Mouse (Mus musculus) intestine, postnatal 0 days (tissue): ENCODE data around the gene Dhx40. TPM values are rescaled to one million over a fixed set of nuclear protein-coding genes. Genes with fewer than 3 reads are reported as not detected.
"Not testable (repeated sequence)": the region's sequence is repeated elsewhere in the genome, so short reads cannot be mapped to it uniquely, and the experiment has no call there.

ENCODE experiments used
- ATAC-seq: fragments of 200-750 bp; cut with Nextera tagmentation; 2 replicates; pipeline ENCODE4 v1.8.0; 2017; ENCODE audit warnings: mild to moderate bottlenecking, moderate TSS enrichment, moderate library complexity
- H3K27ac ChIP-seq: fragments of 300-500 bp; sonication (generic); 2 replicates; pipeline ENCODE4 v1.5.1; 2014; ENCODE audit warnings: mild to moderate bottlenecking, low read depth, low read length, moderate library complexity
- H3K27me3 ChIP-seq: fragments of 300-500 bp; sonication (generic); replicated peaks from 2 replicates; pipeline ENCODE4 v1.6.1; 2014; ENCODE audit warnings: low read length, mixed read lengths; ENCODE audit not compliant: control insufficient read depth, insufficient read depth
- H3K36me3 ChIP-seq: fragments of 300-500 bp; sonication (generic); 2 replicates; pipeline ENCODE4 v1.6.1; 2014; ENCODE audit warnings: mild to moderate bottlenecking, moderate library complexity; ENCODE audit not compliant: control insufficient read depth, insufficient read depth
- H3K4me1 ChIP-seq: fragments of 300-500 bp; sonication (generic); replicated peaks from 2 replicates; pipeline ENCODE4 v1.6.1; 2014; ENCODE audit warnings: antibody characterized with exemption, low read length, mixed read lengths; ENCODE audit not compliant: control insufficient read depth, insufficient read depth
- H3K4me2 ChIP-seq: fragments of 300-500 bp; sonication (generic); replicated peaks from 2 replicates; pipeline ENCODE4 v1.6.1; 2014; ENCODE audit warnings: low read depth, mild to moderate bottlenecking, moderate library complexity
- H3K4me3 ChIP-seq: fragments of 300-500 bp; sonication (generic); 2 replicates; pipeline ENCODE4 v1.5.1; 2014; ENCODE audit warnings: low read depth, low read length
- H3K9ac ChIP-seq: fragments of 300-500 bp; sonication (generic); 2 replicates; pipeline ENCODE4 v1.6.1; 2014; ENCODE audit warnings: mild to moderate bottlenecking, low read depth, low read length
- H3K9me3 ChIP-seq: fragments of 300-500 bp; sonication (generic); 2 replicates; pipeline ENCODE4 v1.6.1; 2016; ENCODE audit warnings: mixed run types; ENCODE audit not compliant: control insufficient read depth
- CTCF ChIP-seq: sonication (generic); IDR thresholded peaks from 2 replicates; pipeline ENCODE4 v1.5.1; 2016; ENCODE audit warnings: low read depth, mild to moderate bottlenecking, control low read depth, antibody characterized with exemption, moderate library complexity
- WGBS: fragments of 180-500 bp; shearing (Covaris S2); extraction: QIAGEN DNeasy Blood & Tissue Kit; methylation state at CpG from one replicate; pipeline ENCODE4 v1.1.7; 2014; 5-methylcytosine and 5-hydroxymethylcytosine counted together
- polyA plus RNA-seq: library from polyadenylated mRNA; unstranded; fragments of >200 nt; fragmentation: Nextera tagmentation; extraction: Ambion mirVana; gene quantifications from 2 replicates; pipeline ENCODE4 v1.2.1, GENCODE M21; 2015

The Dhx40 gene
- polyA plus RNA-seq, 1 experiment from 2014 or later = 8.4 TPM

DNA sequence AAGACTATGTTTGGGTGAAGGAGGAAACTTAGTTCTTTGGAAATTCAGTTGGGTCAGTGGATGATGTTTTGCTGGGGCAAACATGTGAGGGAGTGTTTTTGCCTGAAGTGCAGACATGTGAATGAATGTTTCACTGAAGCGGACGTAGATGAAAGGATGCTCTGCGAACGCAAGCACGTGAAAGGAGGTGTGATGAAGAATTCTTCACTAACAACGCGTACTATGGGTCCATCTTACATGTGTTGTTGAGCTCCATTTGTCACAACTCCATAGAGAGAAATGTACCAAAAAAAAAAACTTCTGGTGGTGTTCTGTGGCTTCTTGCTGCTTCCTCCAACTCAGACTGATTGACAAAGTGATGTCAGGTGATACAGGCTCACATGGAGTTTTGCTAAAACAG is 15.0 kb upstream of the Dhx40 start:
- Histone ChIP-seq H3K4me2 (no peak overlapping the region), H3K4me3 (no peak overlapping the region), H3K27ac (no peak overlapping the region), H3K9me3 (no peaks in the 10 kb centered on the region), H3K27me3 (no peaks in the 10 kb centered on the region), H3K36me3 (no peaks in the 10 kb centered on the region), H3K4me1 (no peaks in the 10 kb centered on the region), H3K9ac (no peak overlapping the region)
- WGBS = 88% methylated on average over 7 of the region's 7 CpGs
- no peak for ATAC-seq
- no peak for TF ChIP-seq CTCF

DNA sequence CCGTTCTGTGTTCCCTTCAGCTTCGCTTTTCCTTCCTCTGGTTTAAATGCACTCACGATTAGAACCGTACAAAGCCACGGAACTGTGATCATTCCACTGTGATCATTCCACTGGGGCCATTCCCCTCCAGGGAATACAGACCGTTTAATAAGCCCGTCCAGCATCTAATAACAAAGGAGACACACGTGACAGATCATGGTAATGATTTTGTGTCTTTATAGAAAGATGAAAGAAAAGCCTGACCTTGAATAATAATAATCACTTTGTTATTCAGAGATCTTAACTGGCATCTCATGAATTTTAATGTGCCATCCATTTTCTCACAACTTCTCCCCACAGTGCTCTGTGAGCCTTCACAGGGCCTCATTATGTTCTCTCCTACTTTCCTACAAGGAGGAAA is 12.0 kb upstream of the Dhx40 start:
- TF ChIP-seq CTCF = no peak
- H3K9me3 ChIP-seq = no peaks in the 10 kb centered on the region
- WGBS = 78% methylated on average over 8 of the region's 8 CpGs
- no peak overlapping the region for H3K27ac ChIP-seq
- ATAC-seq = no peak
- H3K9ac ChIP-seq = no peak overlapping the region
- no peak overlapping the region for H3K4me2 ChIP-seq
- no peaks in the 10 kb centered on the region for H3K4me1 ChIP-seq
- H3K27me3 ChIP-seq = no peaks in the 10 kb centered on the region
- H3K36me3 ChIP-seq = no peaks in the 10 kb centered on the region
- H3K4me3 ChIP-seq = no peak overlapping the region

DNA sequence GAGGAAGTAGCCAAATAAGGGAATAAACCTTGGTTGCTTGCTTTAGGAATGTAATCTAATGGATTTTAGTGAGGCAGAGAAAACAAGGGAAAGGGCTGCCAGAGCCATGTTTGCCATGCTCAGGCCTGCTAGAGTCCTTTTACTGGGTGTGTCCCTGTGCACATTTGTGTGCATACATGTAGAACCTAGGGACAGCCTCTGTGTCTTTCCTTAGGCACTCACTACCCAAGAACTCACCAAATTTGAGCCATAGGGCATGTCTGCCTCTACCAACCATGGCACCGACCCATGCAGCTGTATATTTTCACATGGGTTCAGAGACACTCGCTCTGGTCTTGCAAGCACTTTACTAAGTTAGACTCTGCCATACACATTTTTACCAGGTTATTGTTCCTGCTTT is 11.4 kb upstream of the Dhx40 start:
- no peaks in the 10 kb centered on the region for H3K4me1 ChIP-seq
- H3K4me2 ChIP-seq = no peak overlapping the region
- H3K4me3 ChIP-seq = no peak overlapping the region
- no peaks in the 10 kb centered on the region for H3K36me3 ChIP-seq
- no peak overlapping the region for H3K9ac ChIP-seq
- ATAC-seq = no peak
- TF ChIP-seq CTCF = no peak
- WGBS = 86% methylated on average over 2 of the region's 2 CpGs
- no peaks in the 10 kb centered on the region for H3K9me3 ChIP-seq
- no peak overlapping the region for H3K27ac ChIP-seq
- no peaks in the 10 kb centered on the region for H3K27me3 ChIP-seq

DNA sequence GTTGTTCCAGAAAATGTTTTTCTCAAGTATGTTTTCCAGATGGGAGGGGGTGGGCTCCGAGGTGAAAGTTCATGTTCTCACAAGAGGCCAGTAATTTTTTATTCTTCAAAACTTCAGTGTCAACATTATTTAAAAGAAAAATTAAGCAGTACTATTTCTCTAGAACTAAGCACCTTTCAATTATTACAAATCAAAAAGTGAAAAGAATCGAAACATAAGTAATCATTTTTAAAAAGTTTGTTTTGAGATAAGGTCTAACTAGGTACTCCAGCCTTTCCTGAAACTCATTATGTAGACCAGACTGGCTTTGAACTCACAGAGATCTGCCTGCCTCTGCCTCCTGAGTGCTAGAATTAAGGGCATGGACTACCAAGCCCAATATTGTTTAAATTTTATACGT is 8.7 kb upstream of the Dhx40 start:
- H3K4me2 ChIP-seq, H3K9me3 ChIP-seq, H3K27ac ChIP-seq, ATAC-seq, H3K4me1 ChIP-seq, H3K27me3 ChIP-seq, H3K9ac ChIP-seq, H3K4me3 ChIP-seq, H3K36me3 ChIP-seq: not testable (repeated sequence)
- WGBS = 78% methylated on average over 3 of the region's 3 CpGs

DNA sequence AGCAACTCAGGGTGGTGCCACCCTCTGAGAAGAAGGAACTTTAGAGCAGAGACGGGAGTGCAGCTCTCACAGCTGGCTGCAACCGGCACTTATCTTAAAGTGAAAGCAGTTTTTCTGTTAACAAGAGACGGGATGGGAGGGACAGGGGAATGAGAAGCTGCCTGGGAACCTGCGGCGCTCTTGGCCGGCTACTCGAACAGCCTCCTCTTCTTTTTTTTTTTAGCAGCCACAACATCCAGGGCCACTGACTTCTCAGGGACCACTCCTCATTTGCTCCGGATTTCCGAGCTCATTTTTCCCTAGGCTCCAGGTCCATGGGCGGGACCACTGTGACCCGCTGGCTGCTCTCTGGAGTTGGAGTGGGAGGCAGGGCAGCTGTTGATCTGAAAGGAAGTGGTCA is 6.9 kb upstream of the Dhx40 start:
- H3K27me3 ChIP-seq, ATAC-seq, H3K4me2 ChIP-seq, H3K9ac ChIP-seq, H3K27ac ChIP-seq, H3K36me3 ChIP-seq, H3K4me3 ChIP-seq, H3K9me3 ChIP-seq, H3K4me1 ChIP-seq: not testable (repeated sequence)
- 0% methylated on average over 1 of the region's 11 CpGs for WGBS

DNA sequence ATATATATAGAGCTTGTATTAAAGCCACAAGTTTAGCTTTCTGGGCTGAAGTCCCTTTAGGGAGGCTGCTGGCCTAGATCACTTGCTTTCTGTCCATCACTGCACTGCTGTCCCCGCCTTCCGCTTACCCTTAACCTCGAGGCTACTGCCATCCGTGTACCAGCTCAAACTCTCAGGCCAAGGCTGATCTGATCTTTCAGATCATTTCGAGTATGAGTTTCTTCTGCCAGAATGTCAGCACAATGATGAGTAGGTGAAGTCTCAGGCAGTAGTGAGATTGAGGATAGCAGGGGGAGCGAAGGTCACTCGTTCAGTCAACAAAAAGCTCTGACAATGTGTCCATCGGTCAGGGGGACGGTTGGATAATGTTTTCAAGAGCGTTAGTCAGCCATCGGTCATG is 5.7 kb upstream of the Dhx40 start:
- H3K9me3 ChIP-seq, H3K27ac ChIP-seq, H3K27me3 ChIP-seq, H3K4me1 ChIP-seq, H3K4me3 ChIP-seq, ATAC-seq, H3K36me3 ChIP-seq, H3K4me2 ChIP-seq, H3K9ac ChIP-seq: not testable (repeated sequence)
- 69% methylated on average over 5 of the region's 11 CpGs for WGBS

DNA sequence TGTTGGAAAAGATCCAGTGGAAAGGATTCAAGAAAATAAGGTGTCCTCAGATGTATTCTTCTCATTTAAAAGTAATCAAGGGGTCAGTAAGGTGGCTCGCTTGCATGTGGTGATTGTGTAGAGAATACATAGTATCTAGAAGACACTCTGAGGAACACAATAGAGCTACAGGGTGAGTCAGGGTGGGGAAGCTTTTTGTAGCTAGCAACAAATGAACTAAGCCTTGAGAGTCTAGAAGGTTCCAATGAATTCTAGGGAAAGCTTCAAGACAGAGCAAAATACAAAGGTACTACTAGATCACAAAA is 3.7 kb upstream of the Dhx40 start:
- ATAC-seq = no peak
- no peak for TF ChIP-seq CTCF
- Histone ChIP-seq H3K4me3 (no peak overlapping the region), H3K36me3 (no peaks in the 10 kb centered on the region), H3K27me3 (no peaks in the 10 kb centered on the region), H3K9me3 (no peaks in the 10 kb centered on the region), H3K9ac (no peak overlapping the region), H3K4me1 (no peaks in the 10 kb centered on the region), H3K27ac (no peak overlapping the region), H3K4me2 (no peak overlapping the region)
- WGBS = 90% methylated on average over 1 of the region's 1 CpGs
